Mouse (Mus musculus): Measurements from ENCODE around the gene Zdhhc5. TPM values are rescaled to one million over a fixed set of nuclear protein-coding genes. Genes with fewer than 3 reads are reported as not detected.

Gene Zdhhc5
- polyA plus RNA-seq (2015; fragmentation: Nextera tagmentation; extraction: Ambion mirVana), result 16.5 and 17.7 TPM in 2 replicates

DNA sequence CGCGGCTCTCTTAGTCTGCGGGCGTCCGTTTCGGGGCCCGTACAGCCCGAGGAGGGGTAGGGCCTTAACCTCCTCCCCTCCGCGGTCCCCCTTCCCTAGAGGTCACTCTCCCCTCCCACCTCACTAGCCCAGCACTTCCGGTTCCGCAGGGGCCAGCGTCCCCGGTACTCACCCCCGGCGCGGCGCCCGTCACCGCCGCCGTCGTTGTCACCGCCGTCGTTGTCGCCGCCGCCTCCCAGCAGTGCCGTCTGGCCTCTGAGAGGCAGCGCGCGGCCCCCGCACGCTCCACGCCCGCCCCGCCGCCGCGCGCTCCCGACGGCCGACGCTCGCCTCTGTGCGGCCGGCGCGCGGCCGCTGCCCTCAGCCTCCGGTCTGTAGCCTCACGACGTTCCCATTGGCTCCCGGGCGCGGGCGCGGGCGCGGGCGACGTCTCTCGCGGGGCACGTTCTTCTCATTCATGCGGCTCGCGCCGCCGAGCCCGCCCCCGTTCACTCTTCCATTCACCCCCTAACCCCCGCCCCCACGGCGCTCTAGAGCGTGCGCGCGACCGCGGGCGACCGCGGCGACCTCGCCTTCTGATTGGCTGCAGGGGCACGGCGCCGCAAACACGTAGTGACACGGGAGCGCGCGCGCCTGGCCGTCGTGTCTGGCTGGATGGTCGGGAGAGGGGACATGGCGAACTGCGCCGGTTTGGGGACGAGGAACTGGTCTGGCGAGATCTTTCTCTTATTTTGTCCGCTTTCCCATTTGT, at the start of gene Zdhhc5:
TSS of gene Zdhhc5 (minus strand) at position 370 of the 751 bp plus-strand sequence.
- Histone ChIP-seq H3K36me3 (ENCODE audit: poor library complexity, severe bottlenecking) (peaks cover 11% of the 10 kb centered on the region), H3K9me3 (replicated peaks) (no peaks in the 10 kb centered on the region), H3K4me2 (peak within 1 kb of the TSS; percentile 82), H3K9ac (peak within 1 kb of the TSS; percentile 97), H3K4me1 (peaks cover 29% of the 10 kb centered on the region), H3K27ac (peak within 1 kb of the TSS; percentile 96), H3K4me3 (peak within 1 kb of the TSS; percentile 96), H3K27me3 (no peaks in the 10 kb centered on the region)
- WGBS, result under 1% methylated on average over 88 of the region's 107 CpGs
- peak; percentile 97 for ATAC-seq

- 70% methylated on average over 1 of the region's 1 CpGs for WGBS
Observed at GRCm38 (mm10) chr2:84762818-84763217, 47.8 kb upstream of the Zdhhc5 start.

DNA sequence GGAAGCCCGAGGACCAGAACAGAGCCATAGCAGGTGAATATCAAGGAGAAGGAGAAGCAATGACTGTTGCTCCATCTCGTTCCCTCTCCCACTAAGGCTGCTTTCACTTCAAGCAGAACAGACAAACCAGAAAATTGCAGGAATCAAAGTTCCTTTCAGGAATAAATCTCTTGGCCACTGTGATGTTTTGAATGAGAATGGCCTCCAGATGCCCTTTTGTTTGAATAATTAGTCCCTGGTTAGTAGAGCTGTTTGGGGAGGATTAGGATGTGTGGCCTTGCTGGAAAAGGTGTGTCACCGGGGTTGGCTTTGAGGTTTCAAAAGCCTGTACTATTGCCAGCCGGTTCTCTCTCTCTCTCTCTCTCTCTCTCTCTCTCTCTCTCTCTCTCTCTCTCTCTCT, 47.3 kb upstream of the Zdhhc5 start:
- no peak overlapping the region for H3K4me3 ChIP-seq
- no peak overlapping the region for H3K9ac ChIP-seq
- no peak overlapping the region for H3K4me2 ChIP-seq
- H3K4me1 ChIP-seq, result no peaks in the 10 kb centered on the region
- H3K27ac ChIP-seq, result no peak overlapping the region
- H3K9me3 ChIP-seq (replicated peaks), result no peaks in the 10 kb centered on the region
- peaks cover 3% of the 10 kb centered on the region; the same call in 1 of the 2 replicates for H3K36me3 ChIP-seq (ENCODE audit: poor library complexity, severe bottlenecking)
- 28% methylated on average over 4 of the region's 4 CpGs for WGBS
- no peaks in the 10 kb centered on the region for H3K27me3 ChIP-seq
- no peak for ATAC-seq

More at GRCm38 (mm10) chr2:84762818-84763217, 47.8 kb upstream of the Zdhhc5 start:
- no peak for ATAC-seq
- peaks cover 3% of the 10 kb centered on the region; the same call in 1 of the 2 replicates for H3K36me3 ChIP-seq (ENCODE audit: poor library complexity, severe bottlenecking)
- H3K27me3 ChIP-seq, result no peaks in the 10 kb centered on the region
- no peaks in the 10 kb centered on the region for H3K4me1 ChIP-seq
- H3K9me3 ChIP-seq (replicated peaks), result no peaks in the 10 kb centered on the region
- no peak overlapping the region for H3K9ac ChIP-seq
- no peak overlapping the region for H3K4me2 ChIP-seq
- H3K4me3 ChIP-seq, result no peak overlapping the region
- no peak overlapping the region for H3K27ac ChIP-seq

- Histone ChIP-seq H3K4me3 (no peak overlapping the region), H3K4me1 (no peaks in the 10 kb centered on the region), H3K9me3 (replicated peaks) (no peaks in the 10 kb centered on the region), H3K27ac (no peak overlapping the region), H3K4me2 (no peak overlapping the region), H3K9ac (no peak overlapping the region), H3K36me3 (ENCODE audit: poor library complexity, severe bottlenecking) (peaks cover 3% of the 10 kb centered on the region; the same call in 1 of the 2 replicates), H3K27me3 (no peaks in the 10 kb centered on the region)
- WGBS, result 90% methylated on average over 1 of the region's 1 CpGs
- ATAC-seq, result no peak
Observed at GRCm38 (mm10) chr2:84761840-84762239, 46.9 kb upstream of the Zdhhc5 start.

DNA sequence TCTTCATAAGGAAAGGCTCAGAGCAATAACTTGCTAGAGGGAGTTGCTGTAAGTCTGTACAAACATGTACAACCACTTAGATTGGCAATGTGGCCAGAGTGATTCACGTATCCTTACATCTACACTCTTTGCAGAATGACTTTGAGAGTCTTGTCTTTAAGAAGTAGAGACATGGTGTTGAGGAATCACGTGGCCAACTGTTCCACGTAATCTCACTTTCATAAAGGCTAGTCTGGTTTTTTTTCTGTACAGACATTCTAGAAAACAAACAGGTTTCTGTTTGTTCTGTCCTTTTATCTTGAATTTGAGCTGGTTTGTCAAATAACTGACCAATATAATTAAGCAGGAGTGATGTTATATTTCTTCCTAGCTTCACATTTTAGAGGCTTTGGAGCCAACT, 46.3 kb upstream of the Zdhhc5 start:
- Histone ChIP-seq H3K4me1 (no peaks in the 10 kb centered on the region), H3K4me2 (no peak overlapping the region), H3K27me3 (no peaks in the 10 kb centered on the region), H3K9me3 (replicated peaks) (no peaks in the 10 kb centered on the region), H3K36me3 (ENCODE audit: poor library complexity, severe bottlenecking) (peaks cover 3% of the 10 kb centered on the region; the same call in 1 of the 2 replicates), H3K4me3 (no peak overlapping the region), H3K9ac (no peak overlapping the region), H3K27ac (no peak overlapping the region)
- no peak for ATAC-seq
- WGBS, result 92% methylated on average over 3 of the region's 3 CpGs

GRCm38 (mm10) chr2:84760777-84761176, 45.8 kb upstream of the Zdhhc5 start:
- 70% methylated on average over 8 of the region's 8 CpGs for WGBS
- ATAC-seq, result no peak
- Histone ChIP-seq H3K36me3 (ENCODE audit: poor library complexity, severe bottlenecking) (peaks cover 3% of the 10 kb centered on the region; the same call in 1 of the 2 replicates), H3K27ac (no peak overlapping the region), H3K9me3 (replicated peaks) (no peaks in the 10 kb centered on the region), H3K27me3 (no peaks in the 10 kb centered on the region), H3K9ac (no peak overlapping the region), H3K4me3 (no peak overlapping the region), H3K4me2 (no peak overlapping the region), H3K4me1 (no peaks in the 10 kb centered on the region)

DNA sequence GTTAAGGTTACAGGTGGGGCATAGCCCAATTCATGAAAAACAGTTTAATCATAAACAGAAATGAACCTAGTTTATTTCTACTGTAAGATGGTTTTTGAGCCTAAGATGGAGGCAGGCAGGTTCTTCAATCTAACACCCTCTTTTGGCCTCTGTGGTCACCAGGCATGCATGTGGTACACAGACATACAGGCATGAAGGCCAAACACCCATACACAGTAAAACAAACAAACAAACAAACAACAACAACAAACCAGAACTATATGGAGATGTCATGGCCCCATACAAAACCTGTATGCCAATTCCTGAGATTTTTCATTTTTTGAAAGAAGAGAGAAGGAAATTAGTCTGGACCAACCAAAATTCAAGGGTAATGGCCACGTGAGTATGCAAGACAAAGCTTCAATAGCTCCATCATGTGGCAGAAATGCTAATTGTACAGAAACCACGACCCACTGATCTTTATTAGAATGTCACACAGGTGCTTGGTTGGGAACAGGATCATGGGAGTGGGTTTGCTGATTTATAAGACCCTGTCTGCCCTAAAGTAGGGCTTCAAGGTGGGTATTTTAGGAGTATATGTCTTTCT, 43.7 kb upstream of the Zdhhc5 start:
- peak; percentile 78 for ATAC-seq
- Histone ChIP-seq H3K9ac (no peak overlapping the region), H3K4me1 (no peaks in the 10 kb centered on the region), H3K27ac (no peak overlapping the region), H3K27me3 (no peaks in the 10 kb centered on the region), H3K9me3 (replicated peaks) (no peaks in the 10 kb centered on the region), H3K4me3 (no peak overlapping the region), H3K36me3 (ENCODE audit: poor library complexity, severe bottlenecking) (no peaks in the 10 kb centered on the region), H3K4me2 (no peak overlapping the region)
- 0% methylated on average over 2 of the region's 2 CpGs for WGBS

- Histone ChIP-seq H3K9ac (no peak overlapping the region), H3K4me3 (no peak overlapping the region), H3K9me3 (replicated peaks) (no peaks in the 10 kb centered on the region), H3K4me1 (no peaks in the 10 kb centered on the region), H3K27ac (no peak overlapping the region), H3K4me2 (no peak overlapping the region), H3K27me3 (no peaks in the 10 kb centered on the region), H3K36me3 (ENCODE audit: poor library complexity, severe bottlenecking) (no peaks in the 10 kb centered on the region)
- ATAC-seq, result no peak
- 59% methylated on average over 7 of the region's 7 CpGs for WGBS
Observed at GRCm38 (mm10) chr2:84757026-84757682, 42.2 kb upstream of the Zdhhc5 start.

DNA sequence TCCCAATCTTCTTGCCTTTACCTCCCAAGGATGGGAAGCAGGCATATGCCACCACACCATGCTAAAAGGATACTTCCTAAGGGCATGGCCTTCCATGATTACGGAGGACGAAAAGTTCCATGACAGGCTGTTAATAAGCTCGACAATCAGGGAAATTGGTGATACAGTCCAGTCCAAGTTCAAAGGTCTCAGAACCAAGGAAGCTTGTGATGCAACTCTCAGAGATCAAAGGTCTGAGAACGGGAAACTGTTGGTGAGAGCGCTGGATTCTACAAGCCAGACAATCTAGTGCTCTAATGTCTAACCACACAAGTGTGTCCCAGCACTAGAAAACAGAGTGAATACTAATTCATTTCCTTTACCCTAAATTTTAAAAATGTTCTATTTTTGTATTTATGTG, 41.3 kb upstream of the Zdhhc5 start:
- H3K9me3 ChIP-seq (replicated peaks), result no peaks in the 10 kb centered on the region
- H3K36me3 ChIP-seq (ENCODE audit: poor library complexity, severe bottlenecking), result no peaks in the 10 kb centered on the region
- H3K4me2 ChIP-seq, result no peak overlapping the region
- no peak overlapping the region for H3K27ac ChIP-seq
- no peak overlapping the region for H3K4me3 ChIP-seq
- WGBS, result 84% methylated on average over 5 of the region's 5 CpGs
- no peaks in the 10 kb centered on the region for H3K27me3 ChIP-seq
- no peaks in the 10 kb centered on the region for H3K4me1 ChIP-seq
- no peak overlapping the region for H3K9ac ChIP-seq
- ATAC-seq, result no peak

DNA sequence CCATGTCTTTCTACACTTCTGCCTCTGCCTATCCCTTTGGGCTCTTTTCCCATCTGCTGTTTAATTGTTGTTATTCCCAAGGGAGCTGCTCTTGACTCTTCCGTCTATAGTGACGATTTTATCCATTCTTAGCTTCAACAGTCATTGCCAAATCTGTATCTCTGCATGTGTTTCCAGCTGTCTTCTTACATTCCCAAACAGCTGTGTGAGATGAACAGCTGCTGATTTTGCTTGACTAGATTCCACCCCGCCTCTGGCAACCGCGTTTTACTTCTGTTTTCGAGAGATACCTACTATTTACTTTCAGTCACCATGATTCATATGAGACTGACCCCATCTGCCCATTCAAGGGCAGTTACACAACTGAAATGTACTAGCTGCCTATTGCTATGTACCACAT, 35.1 kb upstream of the Zdhhc5 start:
- Histone ChIP-seq H3K36me3 (ENCODE audit: poor library complexity, severe bottlenecking) (no peaks in the 10 kb centered on the region), H3K9ac (no peak overlapping the region), H3K27ac (no peak overlapping the region), H3K27me3 (no peaks in the 10 kb centered on the region), H3K9me3 (replicated peaks) (no peaks in the 10 kb centered on the region), H3K4me3 (no peak overlapping the region), H3K4me2 (no peak overlapping the region), H3K4me1 (no peaks in the 10 kb centered on the region)
- ATAC-seq, result no peak
- 86% methylated on average over 6 of the region's 6 CpGs for WGBS

DNA sequence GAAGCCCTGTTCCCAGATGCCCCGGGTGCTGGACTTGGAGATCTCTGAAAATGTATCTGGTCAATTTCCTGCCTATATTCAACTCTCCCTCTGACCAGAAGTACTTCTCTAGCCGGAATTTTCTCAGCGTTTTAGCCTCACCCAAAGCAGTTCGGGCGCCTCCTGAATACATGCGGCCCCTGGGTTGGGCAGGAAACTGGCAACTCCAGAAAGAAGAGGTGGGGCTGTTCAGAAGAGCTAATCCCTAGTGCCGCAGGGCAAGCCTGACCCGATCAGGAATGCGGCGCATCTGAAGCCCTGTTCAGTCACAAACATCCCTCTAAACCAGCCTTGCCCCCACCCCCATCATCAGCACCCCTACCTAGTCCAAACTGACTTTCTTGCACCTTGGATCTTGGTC, 29.1 kb upstream of the Zdhhc5 start:
- Histone ChIP-seq H3K4me1 (peaks cover 40% of the 10 kb centered on the region), H3K9ac (peak overlapping the region; percentile 99), H3K4me3 (peak overlapping the region; percentile 93), H3K36me3 (ENCODE audit: poor library complexity, severe bottlenecking) (peaks cover 7% of the 10 kb centered on the region; the same call in 1 of the 2 replicates), H3K27ac (peak overlapping the region; percentile 99), H3K4me2 (peak overlapping the region; percentile 85), H3K9me3 (replicated peaks) (no peaks in the 10 kb centered on the region), H3K27me3 (no peaks in the 10 kb centered on the region)
- peak; percentile 37 for ATAC-seq
- WGBS, result 1% methylated on average over 10 of the region's 10 CpGs

- H3K36me3 ChIP-seq (ENCODE audit: poor library complexity, severe bottlenecking), result peaks cover 7% of the 10 kb centered on the region; the same call in 1 of the 2 replicates
- H3K27ac ChIP-seq, result peak within 1 kb of the TSS; percentile 99
- peak; percentile 91 for ATAC-seq
- H3K9me3 ChIP-seq (replicated peaks), result no peaks in the 10 kb centered on the region
- under 1% methylated on average over 25 of the region's 25 CpGs for WGBS
- peak within 1 kb of the TSS; percentile 85 for H3K4me2 ChIP-seq
- H3K9ac ChIP-seq, result peak within 1 kb of the TSS; percentile 99
- peak within 1 kb of the TSS; percentile 93 for H3K4me3 ChIP-seq
- H3K27me3 ChIP-seq, result no peaks in the 10 kb centered on the region
- peaks cover 45% of the 10 kb centered on the region for H3K4me1 ChIP-seq
Observed at GRCm38 (mm10) chr2:84743561-84743960, 28.6 kb upstream of the Zdhhc5 start, which contains the start of gene Gm19426. Gene Gm19426, minus strand, starts transcription at chr2:84743655.

Measured in forebrain, embryonic 13.5 days (tissue).